Mouse (Mus musculus): ENCODE results near the gene Hvcn1. TPM values are rescaled to one million over a fixed set of nuclear protein-coding genes. Genes with fewer than 3 reads are reported as not detected.
A peak's percentile ranks its signal among the peaks of the same experiment; 100 is the strongest.
"Not testable (repeated sequence)": the region's sequence is repeated elsewhere in the genome, so short reads cannot be mapped to it uniquely, and the experiment has no call there.

Gene Hvcn1
- total RNA-seq, 4 experiments from 2014 or later = 0.24 to 1.3 (median 0.46) TPM

- DNase-seq (ENCODE audit: low spot score in 2 of 2) = no peak
These were observed 4.7 kb upstream of the Hvcn1 start for GRCm38 (mm10) chr5:122201904-122202303.

- no peak for DNase-seq (ENCODE audit: low spot score in 2 of 2)
These were observed 2.4 kb upstream of the Hvcn1 start for GRCm38 (mm10) chr5:122204180-122204579.

- no peak for DNase-seq (ENCODE audit: low spot score in 2 of 2)
These were observed 2.3 kb downstream of the Hvcn1 start for GRCm38 (mm10) chr5:122208909-122209308.

- peak; percentile 26 to 39 for DNase-seq (ENCODE audit: low spot score in 2 of 2)
These were observed 3.2 kb downstream of the Hvcn1 start for GRCm38 (mm10) chr5:122209591-122210368.

- DNase-seq (ENCODE audit: low spot score in 2 of 2) = no peak
These were observed 4.3 kb downstream of the Hvcn1 start for GRCm38 (mm10) chr5:122210890-122211289.

- no peak for DNase-seq (ENCODE audit: low spot score in 2 of 2)
These were observed 5.5 kb downstream of the Hvcn1 start for GRCm38 (mm10) chr5:122212125-122212524.

GRCm38 (mm10) chr5:122212820-122213219 is 6.2 kb downstream of the Hvcn1 start:
- DNase-seq (ENCODE audit: low spot score in 2 of 2) = not testable (repeated sequence)

- DNase-seq (ENCODE audit: low spot score in 2 of 2) = no peak
These were observed 7.3 kb downstream of the Hvcn1 start for GRCm38 (mm10) chr5:122213861-122214260.

GRCm38 (mm10) chr5:122217636-122218035 is 11.0 kb downstream of the Hvcn1 start:
- no peak for DNase-seq (ENCODE audit: low spot score in 2 of 2)

GRCm38 (mm10) chr5:122218109-122218905 is 11.7 kb downstream of the Hvcn1 start:
- DNase-seq (ENCODE audit: low spot score in 2 of 2) = no peak

GRCm38 (mm10) chr5:122218928-122219327 is 12.3 kb downstream of the Hvcn1 start:
- no peak for DNase-seq (ENCODE audit: low spot score in 2 of 2)

- DNase-seq (ENCODE audit: low spot score in 2 of 2) = no peak
These were observed 13.3 kb downstream of the Hvcn1 start for GRCm38 (mm10) chr5:122219655-122220629.

GRCm38 (mm10) chr5:122221085-122221484 is 14.5 kb downstream of the Hvcn1 start:
- DNase-seq (ENCODE audit: low spot score in 2 of 2) = no peak

GRCm38 (mm10) chr5:122224291-122224690 is 17.7 kb downstream of the Hvcn1 start:
- DNase-seq (ENCODE audit: low spot score in 2 of 2) = no peak

- DNase-seq (ENCODE audit: low spot score in 2 of 2) = no peak
These were observed 21.7 kb downstream of the Hvcn1 start for GRCm38 (mm10) chr5:122228271-122228765.

- DNase-seq (ENCODE audit: low spot score in 2 of 2) = no peak
These were observed 22.2 kb downstream of the Hvcn1 start for GRCm38 (mm10) chr5:122228772-122229171.

- DNase-seq (ENCODE audit: low spot score in 2 of 2) = no peak
These were observed 24.2 kb downstream of the Hvcn1 start for GRCm38 (mm10) chr5:122230816-122231215.

- no peak for DNase-seq (ENCODE audit: low spot score in 2 of 2)
These were observed 24.8 kb downstream of the Hvcn1 start for GRCm38 (mm10) chr5:122231431-122231830.

- DNase-seq (ENCODE audit: low spot score in 2 of 2) = no peak
These were observed 25.4 kb downstream of the Hvcn1 start for GRCm38 (mm10) chr5:122232004-122232403.

- no peak for DNase-seq (ENCODE audit: low spot score in 2 of 2)
These were observed 26.5 kb downstream of the Hvcn1 start for GRCm38 (mm10) chr5:122233077-122233581.

GRCm38 (mm10) chr5:122233695-122234094 is 27.1 kb downstream of the Hvcn1 start:
- DNase-seq (ENCODE audit: low spot score in 2 of 2) = peak in 1 of 2 experiments; percentile 17

All from gastrocnemius, adult 8-10 months (tissue).